Mouse (Mus musculus): ENCODE data around the gene Msh5. TPM values are rescaled to one million over a fixed set of nuclear protein-coding genes. Genes with fewer than 3 reads are reported as not detected.

Msh5 gene
- 10 to 100 TPM in 10 of 26 experiments, 1 to 10 TPM in 16; 3.4 to 16.1 (median 8.3) TPM for total RNA-seq (2018; cell fraction: chromatin; rRNA removed)
- 1 to 10 TPM in 6 of 26 experiments, under 1 TPM in 20; 0.12 to 1.8 (median 0.55) TPM for total RNA-seq (2018; cell fraction: cytosol; rRNA removed)
- 10 to 100 TPM in 2 of 26 experiments, 1 to 10 TPM in 24; 1.8 to 21.5 (median 5.8) TPM for total RNA-seq (2018; cell fraction: nucleus; rRNA removed)
- polyA plus RNA-seq (2018): 0.48 to 0.51 TPM (median 0.50 TPM) in 3 replicates

- Histone ChIP-seq H3K4me3 (ENCODE audit: inconsistent target) (peak within 1 kb of the TSS; percentile 56), H3K27ac (peak within 1 kb of the TSS; percentile 98), H3K36me3 (ENCODE audit: inconsistent target) (no peaks in the 10 kb centered on the region), H3K79me2 (ENCODE audit: inconsistent target) (peaks cover 21% of the 10 kb centered on the region)
- 0% methylated on average over 33 of the region's 33 CpGs for WGBS (ENCODE audit: missing documents)
Observed at GRCm38 (mm10) chr17:35046681-35047455, at the start of gene Msh5. Gene Msh5, minus strand, starts transcription at chr17:35046745.

DNA sequence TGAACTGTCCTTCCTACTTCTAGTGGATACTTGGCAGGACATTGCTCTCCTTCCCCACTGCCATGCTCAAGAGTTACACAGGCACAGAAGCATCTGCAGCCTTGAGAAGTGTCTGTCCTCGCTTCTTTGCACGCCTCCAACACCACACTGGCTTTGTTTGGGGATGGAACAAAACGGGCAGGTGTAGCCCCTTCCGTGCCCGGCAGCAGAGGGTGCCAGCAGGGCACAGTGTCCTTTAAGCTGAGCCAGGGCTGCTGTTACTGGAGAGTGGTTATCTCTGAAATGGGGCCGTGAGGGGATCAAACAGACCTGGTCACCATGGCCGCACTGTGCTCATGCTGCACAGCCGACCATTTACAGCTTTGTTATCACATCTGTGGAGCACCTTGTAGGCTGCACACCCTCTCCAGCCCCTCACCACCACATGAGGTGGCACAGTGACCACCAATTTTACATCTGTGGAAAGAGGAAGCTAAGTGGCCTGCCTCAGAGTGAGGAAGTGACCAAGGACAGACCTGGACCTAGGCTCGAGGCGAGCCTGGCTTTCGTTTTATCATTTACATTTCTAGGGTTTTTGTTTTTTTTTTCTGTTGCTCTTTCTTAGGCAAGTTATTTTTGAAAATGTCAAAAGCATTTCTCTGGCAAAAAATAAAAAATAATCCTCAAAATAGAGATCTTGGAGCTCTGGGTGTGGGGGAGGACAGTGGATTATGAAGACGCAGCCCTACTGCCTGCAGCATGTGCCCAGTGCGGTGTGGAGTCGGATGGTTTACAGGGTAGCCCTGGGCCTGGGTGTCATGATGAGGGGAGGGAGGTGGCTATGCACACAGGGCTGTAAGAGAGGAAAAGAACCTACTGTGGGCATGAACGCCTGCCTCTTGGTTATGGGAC, 48.2 kb upstream of the Msh5 start:
- Histone ChIP-seq H3K27ac (no peak overlapping the region), H3K4me3 (ENCODE audit: inconsistent target) (no peak overlapping the region), H3K36me3 (ENCODE audit: inconsistent target) (peaks cover 65% of the 10 kb centered on the region), H3K79me2 (ENCODE audit: inconsistent target) (peaks cover 11% of the 10 kb centered on the region; the same call in 1 of the 2 replicates)
- 83% methylated on average over 15 of the region's 15 CpGs for WGBS (ENCODE audit: missing documents)

DNA sequence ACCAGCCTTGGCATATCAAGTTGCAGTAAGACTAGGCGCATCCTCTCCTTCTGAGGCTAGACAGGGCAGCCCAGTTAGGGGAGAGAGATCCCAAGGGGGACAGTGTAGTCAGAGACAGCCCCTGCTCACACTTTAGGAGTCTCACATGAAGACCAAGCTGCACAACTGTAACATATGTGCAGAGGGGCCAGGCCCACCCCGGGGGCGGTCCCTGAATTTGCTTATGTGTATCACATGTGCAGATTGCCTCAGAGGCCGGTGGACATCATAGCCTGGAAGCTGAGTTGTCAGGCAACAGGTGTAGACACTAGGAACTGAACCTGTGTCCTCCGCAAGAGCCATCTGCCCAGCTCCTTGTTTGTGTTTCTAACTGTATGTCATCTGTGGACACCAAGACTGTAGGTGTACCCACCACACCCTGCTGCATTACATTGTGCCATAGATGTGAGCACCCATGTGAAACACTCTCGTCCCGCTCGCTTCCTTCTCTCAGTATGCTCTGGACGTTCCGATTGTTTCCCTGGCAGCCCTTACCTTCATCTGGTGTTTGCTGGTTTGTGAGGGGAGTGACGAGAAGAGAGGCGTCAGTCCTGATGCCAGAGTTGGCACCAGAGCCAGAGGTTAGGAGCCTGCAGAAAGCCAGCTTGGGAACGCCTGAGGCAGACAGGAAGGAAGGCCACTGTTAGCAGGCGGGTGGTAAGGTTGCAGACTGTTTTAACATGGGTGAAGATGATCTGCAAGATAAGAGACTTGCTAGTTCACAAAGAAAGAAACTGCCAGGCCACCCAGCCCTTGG, 46.1 kb upstream of the Msh5 start:
- peaks cover 13% of the 10 kb centered on the region; the same call in 1 of the 2 replicates for H3K79me2 ChIP-seq (ENCODE audit: inconsistent target)
- H3K27ac ChIP-seq: no peak overlapping the region
- no peak overlapping the region for H3K4me3 ChIP-seq (ENCODE audit: inconsistent target)
- H3K36me3 ChIP-seq (ENCODE audit: inconsistent target): peaks cover 45% of the 10 kb centered on the region
- WGBS (ENCODE audit: missing documents): 92% methylated on average over 14 of the region's 14 CpGs

DNA sequence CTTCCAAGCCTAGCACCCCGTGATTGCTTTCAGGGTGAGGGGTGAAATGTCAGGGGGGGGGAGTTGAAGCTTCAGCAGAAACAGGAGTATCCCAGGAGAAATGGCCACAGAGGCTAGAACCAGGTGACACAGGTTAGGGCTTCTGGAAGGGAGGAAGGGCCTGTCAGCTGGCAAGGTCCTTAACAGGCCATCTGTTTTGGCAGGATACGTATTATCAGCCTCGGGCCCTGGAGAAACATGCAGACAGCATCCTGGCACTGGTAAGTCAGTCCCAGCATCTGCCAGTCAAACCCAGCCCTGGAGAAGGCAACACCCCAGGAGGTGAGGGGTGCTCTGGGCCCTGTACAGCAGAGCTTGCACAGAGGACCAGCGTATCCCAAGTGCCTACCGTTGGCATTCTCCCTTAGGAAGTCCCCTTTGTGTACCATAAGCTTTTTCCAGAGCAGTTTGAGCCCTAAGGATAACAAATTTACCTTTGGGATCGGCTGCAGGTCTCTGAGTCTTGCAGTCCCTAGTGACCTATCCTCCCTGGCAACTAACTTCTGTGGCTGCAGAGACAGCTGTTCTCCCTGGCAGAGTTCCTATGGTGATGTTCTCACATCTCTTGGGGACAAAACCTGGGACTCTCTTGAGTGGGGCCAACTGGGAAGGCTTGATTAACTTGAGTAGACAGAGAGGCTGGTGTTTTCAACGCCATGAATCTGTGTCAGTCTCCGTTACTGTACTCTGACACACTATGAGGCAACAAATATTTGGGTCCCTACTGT, 43.8 kb upstream of the Msh5 start:
- peaks cover 13% of the 10 kb centered on the region; the same call in 1 of the 2 replicates for H3K79me2 ChIP-seq (ENCODE audit: inconsistent target)
- 74% methylated on average over 8 of the region's 8 CpGs for WGBS (ENCODE audit: missing documents)
- H3K27ac ChIP-seq: no peak overlapping the region
- H3K36me3 ChIP-seq (ENCODE audit: inconsistent target): peaks cover 27% of the 10 kb centered on the region
- H3K4me3 ChIP-seq (ENCODE audit: inconsistent target): peak overlapping the region; percentile 68

GRCm38 (mm10) chr17:35088825-35089644, 42.5 kb upstream of the Msh5 start, which contains the start of gene Abhd16a:
Gene Abhd16a, plus strand, starts transcription at chr17:35089263.
- peaks cover 25% of the 10 kb centered on the region for H3K36me3 ChIP-seq (ENCODE audit: inconsistent target)
- 3% methylated on average over 66 of the region's 67 CpGs for WGBS (ENCODE audit: missing documents)
- H3K27ac ChIP-seq: peak within 1 kb of the TSS; percentile 47
- peak within 1 kb of the TSS; percentile 68 for H3K4me3 ChIP-seq (ENCODE audit: inconsistent target)
- peaks cover 13% of the 10 kb centered on the region; the same call in 1 of the 2 replicates for H3K79me2 ChIP-seq (ENCODE audit: inconsistent target)

DNA sequence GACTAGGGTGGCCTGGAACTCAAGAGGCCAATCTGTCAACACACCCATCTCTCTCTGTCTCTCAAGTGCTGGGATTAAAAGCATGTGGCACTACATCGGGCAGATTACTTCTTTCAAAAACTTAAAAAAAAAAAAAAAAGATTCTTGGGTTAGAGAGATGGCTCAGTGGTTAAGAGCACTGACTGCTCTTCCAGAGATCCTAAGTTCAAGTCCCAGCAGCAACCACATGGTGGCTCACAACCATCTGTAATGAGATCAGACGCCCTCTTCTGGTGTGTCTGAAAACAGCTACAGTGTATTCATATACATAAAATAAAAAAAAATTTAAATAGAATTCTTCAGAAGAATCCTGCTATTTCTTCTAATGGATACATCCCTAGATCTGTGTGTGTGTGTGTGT, 41.6 kb upstream of the Msh5 start:
- peaks cover 16% of the 10 kb centered on the region for H3K36me3 ChIP-seq (ENCODE audit: inconsistent target)
- WGBS (ENCODE audit: missing documents): 47% methylated on average over 2 of the region's 2 CpGs

GRCm38 (mm10) chr17:35085208-35085865, 38.8 kb upstream of the Msh5 start, which contains the start of gene Ly6g6f:
Gene Ly6g6f, minus strand, starts transcription at chr17:35085610.
- Histone ChIP-seq H3K36me3 (ENCODE audit: inconsistent target) (no peaks in the 10 kb centered on the region), H3K79me2 (ENCODE audit: inconsistent target) (peaks cover 8% of the 10 kb centered on the region; the same call in 1 of the 2 replicates), H3K27ac (no peak within 1 kb of the TSS), H3K4me3 (ENCODE audit: inconsistent target) (no peak within 1 kb of the TSS)
- WGBS (ENCODE audit: missing documents): 91% methylated on average over 7 of the region's 7 CpGs

More for the DNA sequence above, 41.6 kb upstream of the Msh5 start:
- no peak overlapping the region for H3K4me3 ChIP-seq (ENCODE audit: inconsistent target)
- no peak overlapping the region for H3K27ac ChIP-seq
- peaks cover 13% of the 10 kb centered on the region; the same call in 1 of the 2 replicates for H3K79me2 ChIP-seq (ENCODE audit: inconsistent target)

- 63% methylated on average over 3 of the region's 3 CpGs for WGBS (ENCODE audit: missing documents)
- no peaks in the 10 kb centered on the region for H3K79me2 ChIP-seq (ENCODE audit: inconsistent target)
- H3K4me3 ChIP-seq (ENCODE audit: inconsistent target): no peak overlapping the region
- H3K36me3 ChIP-seq (ENCODE audit: inconsistent target): no peaks in the 10 kb centered on the region
- H3K27ac ChIP-seq: no peak overlapping the region
Observed at GRCm38 (mm10) chr17:35083929-35084497, 37.5 kb upstream of the Msh5 start.

DNA sequence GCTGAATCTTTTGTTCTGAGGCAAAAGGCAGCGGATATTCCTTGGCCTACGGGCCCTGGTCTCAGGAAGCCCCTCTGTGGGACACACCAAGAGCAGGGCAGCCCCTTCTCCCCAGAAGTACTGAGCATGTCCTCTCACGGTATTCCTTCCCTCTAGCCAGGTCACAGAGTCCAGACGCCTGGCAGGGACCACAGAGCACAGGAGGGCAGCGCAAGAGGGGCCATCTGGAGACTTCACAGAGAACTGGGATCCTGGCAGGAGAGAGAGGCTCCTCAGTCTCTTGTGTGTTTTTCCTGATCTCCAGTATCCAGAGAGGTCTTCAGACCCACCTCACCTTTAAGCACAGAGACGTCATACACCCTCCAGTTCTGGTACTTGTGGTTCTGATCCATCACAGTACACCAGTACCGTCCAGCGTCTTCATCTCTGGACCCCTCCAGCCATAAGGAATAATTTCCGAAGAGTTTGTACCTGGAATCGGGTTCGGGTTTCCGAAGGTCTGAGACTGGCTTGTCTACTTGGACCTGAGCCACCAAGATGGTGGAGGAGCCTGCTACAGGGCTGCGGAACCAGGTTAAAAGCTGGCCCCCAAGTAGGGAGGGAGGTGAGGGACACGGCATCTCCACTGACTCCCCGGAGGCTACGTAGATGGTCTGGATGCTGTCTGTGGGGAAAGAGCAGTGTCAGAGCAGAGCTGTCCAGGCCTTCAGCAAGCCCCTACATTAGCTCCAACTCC, 36.5 kb upstream of the Msh5 start:
- Histone ChIP-seq H3K79me2 (ENCODE audit: inconsistent target) (no peaks in the 10 kb centered on the region), H3K27ac (no peak overlapping the region), H3K36me3 (ENCODE audit: inconsistent target) (no peaks in the 10 kb centered on the region), H3K4me3 (ENCODE audit: inconsistent target) (no peak overlapping the region)
- 94% methylated on average over 16 of the region's 16 CpGs for WGBS (ENCODE audit: missing documents)

DNA sequence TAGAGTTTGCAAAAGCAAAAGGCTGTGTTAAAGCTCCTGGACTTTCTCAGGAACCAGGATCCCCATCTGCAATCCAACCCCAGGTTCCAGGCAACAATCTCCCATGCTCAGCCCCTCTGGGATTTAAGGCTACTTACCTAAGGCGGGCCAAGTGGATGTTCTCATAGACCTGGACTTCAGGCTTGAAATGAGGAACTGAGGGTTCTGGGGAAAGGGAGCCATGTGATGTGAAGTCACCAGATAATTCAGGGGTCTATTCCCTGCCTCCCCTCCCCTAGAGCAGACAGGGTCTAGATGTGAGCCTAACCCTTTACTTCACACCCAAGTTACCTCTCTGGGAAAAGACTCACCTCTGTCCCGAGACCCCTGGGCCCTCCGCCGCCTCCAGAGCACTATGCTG, 34.2 kb upstream of the Msh5 start:
- Histone ChIP-seq H3K36me3 (ENCODE audit: inconsistent target) (no peaks in the 10 kb centered on the region), H3K4me3 (ENCODE audit: inconsistent target) (no peak overlapping the region), H3K27ac (no peak overlapping the region), H3K79me2 (ENCODE audit: inconsistent target) (no peaks in the 10 kb centered on the region)
- WGBS (ENCODE audit: missing documents): 95% methylated on average over 4 of the region's 4 CpGs

GRCm38 (mm10) chr17:35080248-35080647, 33.7 kb upstream of the Msh5 start:
- 77% methylated on average over 5 of the region's 6 CpGs for WGBS (ENCODE audit: missing documents)
- H3K4me3 ChIP-seq (ENCODE audit: inconsistent target): no peak overlapping the region
- no peaks in the 10 kb centered on the region for H3K79me2 ChIP-seq (ENCODE audit: inconsistent target)
- no peak overlapping the region for H3K27ac ChIP-seq
- no peaks in the 10 kb centered on the region for H3K36me3 ChIP-seq (ENCODE audit: inconsistent target)
